Mouse (Mus musculus) lung, embryonic 14.5 days (tissue): ENCODE data around the gene Gm13289. TPM values are rescaled to one million over a fixed set of nuclear protein-coding genes. Genes with fewer than 3 reads are reported as not detected.
A peak's percentile ranks its signal among the peaks of the same experiment; 100 is the strongest.

Source experiments
- ATAC-seq: fragments of 200-750 bp; cut with Nextera tagmentation; 2 replicates; pipeline ENCODE4 v1.8.0; 2017; ENCODE audit warnings: mild to moderate bottlenecking, moderate TSS enrichment, moderate library complexity; ENCODE audit not compliant: insufficient read depth
- DNase-seq: peaks from one replicate; pipeline ENCODE4 v3.0.0-alpha.2; 2015
- H3K27ac ChIP-seq: fragments of 300-500 bp; sonication (generic); 2 replicates; pipeline ENCODE4 v1.5.1; 2014; ENCODE audit warnings: low read depth, mild to moderate bottlenecking, moderate library complexity
- H3K27me3 ChIP-seq: fragments of 300-500 bp; sonication (generic); 2 replicates; pipeline ENCODE4 v1.6.1; 2014; ENCODE audit warnings: low read length, control low read depth; ENCODE audit not compliant: insufficient read depth
- H3K36me3 ChIP-seq: fragments of 300-500 bp; sonication (generic); 2 replicates; pipeline ENCODE4 v1.6.1; 2014; ENCODE audit warnings: control low read depth; ENCODE audit not compliant: insufficient read depth
- H3K4me1 ChIP-seq: fragments of 300-500 bp; sonication (generic); 2 replicates; pipeline ENCODE4 v1.6.1; 2014; ENCODE audit warnings: antibody characterized with exemption, control low read depth; ENCODE audit not compliant: insufficient read depth
- H3K4me2 ChIP-seq: fragments of 300-500 bp; sonication (generic); 2 replicates; pipeline ENCODE4 v1.6.1; 2014; ENCODE audit warnings: mild to moderate bottlenecking
- H3K4me3 ChIP-seq: fragments of 300-500 bp; sonication (generic); 2 replicates; pipeline ENCODE4 v1.5.1; 2014; ENCODE audit warnings: low read depth, low read length
- H3K9ac ChIP-seq: fragments of 300-500 bp; sonication (generic); 2 replicates; pipeline ENCODE4 v1.6.1; 2014
- H3K9me3 ChIP-seq: fragments of 300-500 bp; sonication (generic); 2 replicates; pipeline ENCODE4 v1.6.1; 2016; ENCODE audit warnings: low read depth, low read length, control low read depth
- CTCF ChIP-seq: IDR thresholded peaks from 2 replicates; pipeline ENCODE4 v1.5.1; 2016; ENCODE audit warnings: antibody characterized with exemption, low read depth
- WGBS: fragments of 180-500 bp; shearing (Covaris S2); extraction: QIAGEN DNeasy Blood & Tissue Kit; methylation state at CpG from one replicate; pipeline ENCODE4 v1.1.7; 2014; 5-methylcytosine and 5-hydroxymethylcytosine counted together
- polyA plus RNA-seq: library from polyadenylated mRNA; unstranded; fragments of >200 nt; fragmentation: Nextera tagmentation; extraction: Ambion mirVana; gene quantifications from 2 replicates; pipeline ENCODE4 v1.2.1, GENCODE M21; 2014

The Gm13289 gene
- polyA plus RNA-seq, 1 experiment from 2014 or later: not detected

DNA sequence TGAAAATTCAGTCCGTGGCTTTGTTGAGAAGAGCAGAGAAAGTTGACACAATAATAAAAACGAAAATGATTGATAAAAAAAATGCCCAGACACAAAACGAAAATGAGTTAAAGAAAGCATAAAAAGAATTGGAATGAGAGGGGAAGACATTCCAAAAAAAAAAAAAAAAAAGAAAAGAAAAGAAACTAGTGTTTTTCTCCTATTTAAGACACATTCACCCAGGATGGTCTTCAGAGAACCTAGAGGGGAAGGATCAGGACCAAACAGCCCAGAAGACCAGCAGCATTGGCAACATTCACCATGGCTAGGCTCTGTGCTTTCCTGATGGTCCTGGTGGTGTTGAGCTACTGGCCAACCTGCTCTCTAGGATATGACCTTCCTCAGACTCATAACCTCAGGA is 39.2 kb downstream of the Gm13289 start, which contains the start of gene Ifna7:
Gene Ifna7 (plus strand): TSS at position 301 of the 400 bp plus-strand sequence.
- Histone ChIP-seq H3K9me3 (no peaks in the 10 kb centered on the region), H3K9ac (no peak within 1 kb of the TSS), H3K4me1 (no peaks in the 10 kb centered on the region), H3K27ac (no peak within 1 kb of the TSS), H3K4me3 (no peak within 1 kb of the TSS), H3K4me2 (no peak within 1 kb of the TSS), H3K27me3 (no peaks in the 10 kb centered on the region; the same call in 1 of the 2 replicates), H3K36me3 (no peaks in the 10 kb centered on the region)
- no peak for TF ChIP-seq CTCF
- DNase-seq (no peak), ATAC-seq (no peak)
- WGBS: 51% methylated on average over 3 of the region's 3 CpGs

DNA sequence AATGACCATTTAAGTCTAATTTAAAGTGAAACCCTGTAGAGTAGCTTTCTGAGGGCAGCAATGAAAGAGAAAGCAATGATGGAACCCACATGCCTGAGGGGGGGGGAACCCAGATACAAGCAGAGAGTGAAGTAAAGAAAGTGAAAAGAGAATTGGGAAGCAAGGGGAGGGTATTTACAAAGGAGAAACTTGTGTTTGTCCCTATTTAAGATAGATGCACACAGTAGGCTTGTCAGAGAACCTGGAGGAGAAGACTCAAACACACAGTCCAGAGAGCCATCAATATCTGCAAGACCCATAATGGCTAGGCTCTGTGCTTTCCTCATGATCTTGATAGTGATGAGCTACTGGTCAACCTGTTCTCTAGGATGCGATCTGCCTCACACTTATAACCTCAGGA is 42.9 kb downstream of the Gm13289 start, which contains the start of gene Ifna11:
Gene Ifna11 (plus strand): TSS at position 301 of the 400 bp plus-strand sequence.
- 83% methylated on average over 1 of the region's 1 CpGs for WGBS

DNA sequence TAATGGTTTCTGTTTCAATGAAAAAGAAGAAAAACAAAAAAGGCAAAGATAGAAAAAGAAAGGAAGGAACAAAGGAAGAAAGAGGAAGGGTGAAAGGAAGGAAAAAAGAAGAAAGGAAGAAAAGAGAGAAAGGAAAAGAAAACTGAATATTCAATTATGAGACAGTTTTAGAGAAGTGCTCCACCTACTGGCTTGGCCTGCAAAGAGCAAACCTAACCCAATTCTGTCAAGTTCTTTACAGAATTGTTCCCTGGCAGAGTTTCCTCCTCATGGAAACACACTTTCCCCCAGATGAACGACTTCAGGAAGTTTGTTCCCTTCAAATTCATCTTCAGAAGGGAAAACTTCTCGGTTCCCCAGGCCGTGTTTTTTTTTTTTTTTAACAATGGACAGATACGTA is 46.3 kb downstream of the Gm13289 start:
- Histone ChIP-seq H3K4me3 (no peak overlapping the region), H3K4me1 (no peaks in the 10 kb centered on the region), H3K9ac (no peak overlapping the region), H3K9me3 (no peaks in the 10 kb centered on the region), H3K36me3 (no peaks in the 10 kb centered on the region), H3K4me2 (no peak overlapping the region), H3K27me3 (no peaks in the 10 kb centered on the region), H3K27ac (no peak overlapping the region)
- DNase-seq: peak; percentile 62
- ATAC-seq: no peak
- peak; percentile 58 for TF ChIP-seq CTCF
- WGBS: 20% methylated on average over 4 of the region's 4 CpGs

More for the DNA sequence above, 42.9 kb downstream of the Gm13289 start, which contains the start of gene Ifna11:
- no peak within 1 kb of the TSS for H3K4me2 ChIP-seq
- no peaks in the 10 kb centered on the region for H3K9me3 ChIP-seq
- no peak within 1 kb of the TSS for H3K27ac ChIP-seq
- H3K27me3 ChIP-seq: no peaks in the 10 kb centered on the region; the same call in 1 of the 2 replicates
- no peak within 1 kb of the TSS for H3K9ac ChIP-seq
- DNase-seq (no peak), ATAC-seq (no peak)
- no peak for TF ChIP-seq CTCF
- no peaks in the 10 kb centered on the region for H3K36me3 ChIP-seq
- H3K4me1 ChIP-seq: no peaks in the 10 kb centered on the region
- no peak within 1 kb of the TSS for H3K4me3 ChIP-seq

Other genes starting within 250 kb of the Gm13289 start
- gene Ifna15, start 218.7 kb upstream of the Gm13289 start, polyA plus RNA-seq: not detected in 2 replicates
- gene Ifna14, start 205.1 kb upstream of the Gm13289 start, polyA plus RNA-seq: not detected in 2 replicates
- not detected in 2 replicates for gene Ifna9, start 184.5 kb upstream of the Gm13289 start, polyA plus RNA-seq
- gene Ifna12, start 173.5 kb upstream of the Gm13289 start, polyA plus RNA-seq: not detected in 2 replicates
- gene C87499, start 142.5 kb upstream of the Gm13289 start, polyA plus RNA-seq: not detected in 2 replicates
- gene Ifna13, start 132.5 kb upstream of the Gm13289 start, polyA plus RNA-seq: not detected in 2 replicates
- not detected in 2 replicates for gene Ifna16, start 100.0 kb upstream of the Gm13289 start, polyA plus RNA-seq
- gene Ifna2, start 93.0 kb upstream of the Gm13289 start, polyA plus RNA-seq: not detected in 2 replicates
- gene Ifnab, start 85.6 kb upstream of the Gm13289 start, polyA plus RNA-seq: not detected in 2 replicates
- gene Gm26566, start 55.1 kb upstream of the Gm13289 start, polyA plus RNA-seq: 1.1 TPM in 2 replicates
- gene Klhl9, start 54.5 kb upstream of the Gm13289 start, polyA plus RNA-seq: 117 TPM in 2 replicates
- not detected in 2 replicates for gene Gm13271, start 22.1 kb upstream of the Gm13289 start, polyA plus RNA-seq
- gene Gm13283, start 16.8 kb upstream of the Gm13289 start, polyA plus RNA-seq: 0.27 and 0.33 TPM in 2 replicates
- 0.60 TPM in 1 of 2 replicates, not detected in the other for gene Gm13290, start 3.1 kb upstream of the Gm13289 start, polyA plus RNA-seq
- not detected in 2 replicates for gene Gm13272, start 2.9 kb downstream of the Gm13289 start, polyA plus RNA-seq
- 0.14 and 0.26 TPM in 2 replicates for gene Ifnz, start 5.2 kb downstream of the Gm13289 start, polyA plus RNA-seq
- not detected in 2 replicates for gene Gm13276, start 8.8 kb downstream of the Gm13289 start, polyA plus RNA-seq
- gene Gm13277, start 11.7 kb downstream of the Gm13289 start, polyA plus RNA-seq: not detected in 2 replicates
- gene Gm13278, start 14.6 kb downstream of the Gm13289 start, polyA plus RNA-seq: not detected in 2 replicates
- gene Gm13275, start 17.6 kb downstream of the Gm13289 start, polyA plus RNA-seq: not detected in 2 replicates
- not detected in 2 replicates for gene Gm13279, start 20.5 kb downstream of the Gm13289 start, polyA plus RNA-seq
- gene Gm13285, start 22.7 kb downstream of the Gm13289 start, polyA plus RNA-seq: 1.2 and 1.7 TPM in 2 replicates
- gene Gm13287, start 26.3 kb downstream of the Gm13289 start, polyA plus RNA-seq: not detected in 2 replicates
- 0.09 TPM in 1 of 2 replicates, not detected in the other for gene Gm13288, start 28.6 kb downstream of the Gm13289 start, polyA plus RNA-seq
- not detected in 2 replicates for gene Ifna7, start 39.3 kb downstream of the Gm13289 start, polyA plus RNA-seq
- not detected in 2 replicates for gene Ifna11, start 43.0 kb downstream of the Gm13289 start, polyA plus RNA-seq
- not detected in 2 replicates for gene Ifna6, start 50.5 kb downstream of the Gm13289 start, polyA plus RNA-seq
- gene Ifna5, start 58.6 kb downstream of the Gm13289 start, polyA plus RNA-seq: not detected in 2 replicates
- gene Ifna4, start 64.9 kb downstream of the Gm13289 start, polyA plus RNA-seq: not detected in 2 replicates
- not detected in 2 replicates for gene Ifna1, start 73.2 kb downstream of the Gm13289 start, polyA plus RNA-seq
- gene Ifne, start 103.3 kb downstream of the Gm13289 start, polyA plus RNA-seq: not detected in 2 replicates